Mouse (Mus musculus): ENCODE data around the gene Akt1.
A peak's percentile ranks its signal among the peaks of the same experiment; 100 is the strongest.

Gene Akt1

GRCm38 (mm10) chr12:112688458-112688857, 13.8 kb upstream of the Akt1 start:
- no peak for DNase-seq

GRCm38 (mm10) chr12:112683351-112683750, 8.7 kb upstream of the Akt1 start:
- peak in 1 of 2 experiments; percentile 1 for DNase-seq

- peak; percentile 62 to 76 for DNase-seq
Observed at GRCm38 (mm10) chr12:112679027-112679996, 4.6 kb upstream of the Akt1 start.

GRCm38 (mm10) chr12:112678555-112679026, 3.9 kb upstream of the Akt1 start, which contains the start of gene Zbtb42:
Zbtb42 (plus strand) TSS chr12:112678828.
- DNase-seq: peak; percentile 81 to 91

- no peak for DNase-seq
Observed at GRCm38 (mm10) chr12:112677943-112678554, 3.4 kb upstream of the Akt1 start.

- no peak for DNase-seq
Observed at GRCm38 (mm10) chr12:112677076-112677475, 2.4 kb upstream of the Akt1 start.

GRCm38 (mm10) chr12:112675245-112676035, 756 bp upstream of the Akt1 start:
- DNase-seq: peak; percentile 91 to 93

- DNase-seq: peak; percentile 72 to 80
Observed at GRCm38 (mm10) chr12:112673576-112674091, 1.1 kb downstream of the Akt1 start.

- DNase-seq: peak; percentile 64 to 75
Observed at GRCm38 (mm10) chr12:112672744-112673575, 1.7 kb downstream of the Akt1 start.

GRCm38 (mm10) chr12:112671891-112672290, 2.8 kb downstream of the Akt1 start:
- DNase-seq: peak in 1 of 2 experiments; percentile 53

- DNase-seq: peak; percentile 40 to 60
Observed at GRCm38 (mm10) chr12:112670718-112671393, 3.8 kb downstream of the Akt1 start.

- no peak for DNase-seq
Observed at GRCm38 (mm10) chr12:112667619-112668297, 6.9 kb downstream of the Akt1 start.

- no peak for DNase-seq
Observed at GRCm38 (mm10) chr12:112665881-112666544, 8.7 kb downstream of the Akt1 start.

- peak; percentile 71 to 83 for DNase-seq
Observed at GRCm38 (mm10) chr12:112665445-112665844, 9.2 kb downstream of the Akt1 start.

GRCm38 (mm10) chr12:112664656-112665055, 10.0 kb downstream of the Akt1 start:
- DNase-seq: no peak

GRCm38 (mm10) chr12:112664124-112664523, 10.6 kb downstream of the Akt1 start:
- DNase-seq: no peak

GRCm38 (mm10) chr12:112663716-112664115, 11.0 kb downstream of the Akt1 start:
- DNase-seq: no peak

- DNase-seq: no peak
Observed at GRCm38 (mm10) chr12:112663303-112663702, 11.4 kb downstream of the Akt1 start.

GRCm38 (mm10) chr12:112661851-112662250, 12.8 kb downstream of the Akt1 start:
- DNase-seq: no peak

GRCm38 (mm10) chr12:112661327-112661605, 13.4 kb downstream of the Akt1 start:
- no peak for DNase-seq
